Mouse (Mus musculus): ENCODE data around the gene Cks1b.

Cks1b gene

GRCm38 (mm10) chr3:89395806-89396653 is 22.2 kb downstream of the Cks1b start:
- peak; percentile 55 for DNase-seq (ENCODE audit: low spot score)

DNA sequence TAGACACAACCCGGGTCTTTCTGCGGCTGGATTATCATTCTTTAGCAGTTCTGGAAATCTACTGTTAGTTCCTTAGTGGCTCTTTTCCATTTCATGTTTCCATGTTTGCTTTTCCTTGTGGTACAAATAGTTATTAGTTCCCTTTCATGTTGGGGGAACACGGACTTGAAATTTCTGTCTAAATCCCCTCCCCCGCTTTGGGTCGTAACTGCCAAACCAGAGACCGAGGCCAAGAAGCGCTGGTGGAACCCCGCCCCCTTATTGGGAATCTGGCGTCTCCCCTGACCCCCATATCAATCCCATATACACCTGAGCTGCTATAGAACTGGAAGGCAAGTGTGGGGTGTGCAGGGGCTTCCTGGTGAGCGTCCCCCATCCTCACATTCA is 22.8 kb downstream of the Cks1b start:
- no peak for DNase-seq (ENCODE audit: low spot score)

GRCm38 (mm10) chr3:89394894-89395256 is 23.3 kb downstream of the Cks1b start:
- peak; percentile 54 for DNase-seq (ENCODE audit: low spot score)

DNA sequence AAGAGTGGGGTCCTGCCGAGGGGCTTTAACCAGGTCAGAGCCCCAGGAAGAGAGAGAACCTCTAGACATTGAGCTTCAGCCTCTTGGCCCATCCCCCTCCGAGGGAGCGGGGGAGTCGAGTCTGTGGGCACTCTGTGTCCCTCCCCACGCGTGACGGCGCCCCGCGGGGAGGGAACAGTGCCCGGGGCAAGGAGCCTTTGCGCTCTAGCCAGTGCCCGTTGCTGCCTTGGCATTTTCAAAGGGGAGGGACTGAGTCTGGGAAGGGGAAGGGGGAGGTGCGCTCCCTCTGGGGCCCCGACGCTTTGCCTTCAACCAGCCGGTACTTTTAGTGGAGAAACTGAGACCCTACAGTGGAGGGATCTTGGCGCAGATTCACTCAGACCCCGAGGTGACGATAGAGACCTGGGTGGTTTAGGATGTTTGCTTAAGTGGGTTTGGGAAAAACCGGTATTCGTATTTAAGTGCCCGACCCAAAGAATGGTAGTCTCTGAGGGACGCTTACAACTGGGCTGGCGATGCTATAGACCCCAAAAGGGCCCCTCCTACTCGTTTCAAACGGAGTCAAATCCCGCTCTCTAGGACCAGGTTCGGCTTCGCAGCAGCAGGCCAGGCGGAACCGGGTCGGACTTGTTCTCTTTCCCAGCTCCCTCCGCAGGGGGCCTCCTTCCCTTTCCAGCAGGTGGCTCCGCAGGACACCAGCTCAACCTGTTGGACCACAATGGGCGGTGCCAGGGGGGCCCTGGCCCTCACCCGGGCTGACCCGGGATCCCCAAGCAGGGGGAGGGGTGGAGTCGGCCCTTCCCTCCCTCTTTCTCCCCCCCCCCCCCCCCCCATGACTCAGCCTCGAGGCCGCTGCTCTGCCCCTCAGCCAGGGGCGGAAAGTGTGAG is 23.9 kb downstream of the Cks1b start, which contains the start of gene Zbtb7b:
Zbtb7b (minus strand) TSS at position 771 of the 888 bp plus-strand sequence.
- peak; percentile 46 for DNase-seq (ENCODE audit: low spot score)

DNA sequence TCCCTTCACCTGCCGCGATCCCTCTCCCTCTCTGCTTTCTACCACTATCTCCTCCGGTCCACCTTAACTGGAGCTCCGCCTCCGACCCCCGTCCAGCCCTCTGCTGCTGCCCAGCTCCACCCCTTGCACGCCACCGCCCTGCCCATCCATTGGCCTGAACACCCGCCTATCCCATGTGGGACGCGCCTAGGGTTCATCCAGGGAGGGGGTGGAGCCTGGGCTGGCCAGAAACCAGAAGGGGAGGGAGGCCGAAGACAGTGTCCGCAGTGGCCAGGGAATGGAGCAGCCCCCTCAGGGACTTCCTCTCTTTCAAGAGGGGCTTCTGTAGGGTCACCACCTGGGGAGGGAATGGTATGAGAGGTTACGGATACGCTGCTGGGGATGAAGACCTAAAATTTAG is 24.6 kb downstream of the Cks1b start:
- DNase-seq (ENCODE audit: low spot score) = peak; percentile 93

DNA sequence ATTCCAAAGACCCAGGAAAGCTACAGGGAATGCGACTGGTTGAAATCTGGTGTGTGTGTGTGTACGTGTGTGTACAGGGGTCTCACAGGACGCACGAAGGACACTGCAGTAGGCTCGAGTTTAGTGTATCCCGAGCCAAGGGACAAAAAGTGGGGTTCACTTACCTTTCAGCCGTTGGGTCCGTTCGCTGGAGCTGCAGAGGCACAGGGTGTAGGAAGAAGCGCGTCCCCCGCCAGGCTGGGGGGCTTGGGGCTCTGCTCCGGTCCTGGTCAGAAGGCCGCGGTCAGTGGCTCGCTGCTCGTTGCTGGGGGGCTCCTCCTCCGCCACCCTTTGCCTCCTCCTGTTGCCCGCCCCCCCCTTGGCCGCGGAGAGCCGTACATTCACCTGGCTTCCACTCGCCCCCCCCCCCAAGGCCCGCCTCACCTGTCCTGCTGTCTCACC is 25.3 kb downstream of the Cks1b start:
- no peak for DNase-seq (ENCODE audit: low spot score)

- DNase-seq (ENCODE audit: low spot score) = no peak
Measured at GRCm38 (mm10) chr3:89391663-89392511, 26.3 kb downstream of the Cks1b start.

GRCm38 (mm10) chr3:89390699-89391662 is 27.2 kb downstream of the Cks1b start:
- DNase-seq (ENCODE audit: low spot score) = no peak

- no peak for DNase-seq (ENCODE audit: low spot score)
Measured at GRCm38 (mm10) chr3:89390111-89390515, 28.1 kb downstream of the Cks1b start.

GRCm38 (mm10) chr3:89388901-89389740 is 29.1 kb downstream of the Cks1b start:
- no peak for DNase-seq (ENCODE audit: low spot score)

DNA sequence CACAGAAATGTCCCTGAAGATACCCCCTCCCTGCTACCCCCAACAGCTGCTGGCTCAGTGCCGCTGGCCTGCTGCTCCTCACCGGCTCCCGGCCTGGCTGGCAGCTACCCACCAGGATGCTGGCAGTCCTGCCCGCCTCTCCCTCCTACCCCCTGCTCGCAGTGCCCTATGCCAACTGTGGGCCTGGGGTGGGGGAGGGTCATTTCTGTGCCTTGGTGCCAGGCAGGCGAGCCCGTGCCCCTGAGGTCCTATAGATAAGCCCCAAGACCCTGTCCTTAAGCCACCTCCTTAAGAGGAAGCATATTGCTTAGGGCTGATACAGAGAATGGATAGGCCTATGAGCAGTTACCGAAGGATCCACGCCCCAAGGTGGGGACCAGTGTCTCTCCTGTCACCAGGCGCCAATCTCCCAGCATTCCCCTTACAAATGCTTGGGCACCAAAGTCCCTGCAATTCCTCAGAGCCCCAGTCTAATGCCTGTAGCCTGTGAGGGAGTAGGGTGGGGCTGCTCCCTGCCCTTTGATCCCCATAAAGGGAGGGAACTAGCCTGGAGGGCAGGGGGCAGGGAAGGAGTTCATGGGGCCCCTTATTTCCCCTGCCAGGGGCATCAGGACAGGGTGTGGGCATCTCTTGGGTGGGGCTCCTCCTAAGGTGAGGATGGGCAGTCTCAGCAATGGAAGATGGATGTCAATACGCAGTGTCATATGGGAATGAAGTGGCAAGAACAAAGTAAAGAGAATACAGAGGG is 29.9 kb downstream of the Cks1b start:
- DNase-seq (ENCODE audit: low spot score) = no peak

- DNase-seq (ENCODE audit: low spot score) = no peak
Measured at GRCm38 (mm10) chr3:89387632-89388031, 30.6 kb downstream of the Cks1b start.

GRCm38 (mm10) chr3:89386438-89387420 is 31.5 kb downstream of the Cks1b start:
- DNase-seq (ENCODE audit: low spot score) = no peak

DNA sequence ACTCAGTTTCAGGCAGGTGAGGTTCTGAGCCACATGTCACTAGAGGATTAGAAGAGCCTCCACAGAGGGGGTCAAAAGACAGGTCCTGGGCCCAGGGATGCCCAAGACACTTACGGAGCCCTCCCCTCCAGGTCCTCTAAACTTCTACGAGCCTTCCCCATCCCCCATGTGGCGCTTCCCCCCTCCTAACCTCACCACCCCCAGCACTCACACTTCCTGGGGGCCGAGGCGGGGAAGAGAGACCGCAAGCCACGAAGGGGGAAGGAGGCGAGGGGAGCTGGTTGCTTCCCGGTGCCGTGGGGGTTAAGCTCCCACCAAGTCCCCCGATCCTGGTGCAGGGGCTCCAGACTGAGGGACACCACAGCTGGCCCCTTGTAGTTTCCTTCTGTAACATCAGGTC is 32.7 kb downstream of the Cks1b start:
- DNase-seq (ENCODE audit: low spot score) = no peak

DNA sequence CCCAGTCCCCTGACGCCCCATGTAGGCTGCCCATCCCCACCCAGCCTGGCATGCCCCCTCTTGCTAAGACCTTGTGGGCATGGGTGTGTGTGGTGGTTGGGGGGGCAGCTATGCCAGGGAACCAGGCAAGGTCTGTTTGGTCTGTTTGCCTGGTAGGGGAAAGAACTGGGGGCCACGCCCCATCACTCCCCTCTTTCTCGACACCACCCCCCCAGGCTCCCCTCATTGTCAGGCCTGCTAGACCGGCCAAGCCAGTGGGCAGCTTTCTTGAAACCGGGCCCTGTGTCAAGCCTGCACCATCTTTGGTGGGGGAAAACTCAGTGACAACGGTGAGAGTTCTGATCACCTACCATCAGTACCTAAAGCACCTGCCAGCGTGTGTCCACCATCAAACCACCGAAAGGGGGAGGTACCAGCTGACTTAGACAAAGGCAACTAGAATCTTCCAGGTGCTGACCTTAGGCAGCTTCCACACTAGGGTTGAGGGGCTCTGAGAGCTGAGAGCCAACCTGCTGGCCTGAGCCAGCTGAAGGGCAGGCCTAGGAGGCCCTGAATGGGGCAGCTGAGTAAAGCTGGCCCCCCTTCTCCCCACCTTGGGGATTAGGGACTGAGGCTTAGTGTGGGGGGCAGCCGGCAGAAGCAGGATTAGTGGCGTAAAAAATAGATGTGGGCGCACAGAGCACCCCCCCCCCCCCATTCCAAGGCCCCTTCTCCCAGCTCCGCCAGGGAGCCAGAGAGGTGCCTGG is 33.7 kb downstream of the Cks1b start:
- DNase-seq (ENCODE audit: low spot score) = no peak

GRCm38 (mm10) chr3:89383651-89384255 is 34.4 kb downstream of the Cks1b start:
- no peak for DNase-seq (ENCODE audit: low spot score)

- DNase-seq (ENCODE audit: low spot score) = no peak
Measured at GRCm38 (mm10) chr3:89382950-89383349, 35.2 kb downstream of the Cks1b start.
